Mouse (Mus musculus) right cerebral cortex, adult 2 months (tissue): Measurements from ENCODE around the gene Med12l.

ENCODE experiments used
- DNase-seq, 2 experiments: peaks; one replicate each; pipeline ENCODE4 v3.0.0; 2021 to 2022; ENCODE audit warnings: low spot score in 2 of 2

The Med12l gene

GRCm38 (mm10) chr3:59305518-59305917, 299.9 kb downstream of the Med12l start:
- DNase-seq = no peak

GRCm38 (mm10) chr3:59312610-59313009, 307.0 kb downstream of the Med12l start:
- DNase-seq = peak; percentile 54 to 56

DNA sequence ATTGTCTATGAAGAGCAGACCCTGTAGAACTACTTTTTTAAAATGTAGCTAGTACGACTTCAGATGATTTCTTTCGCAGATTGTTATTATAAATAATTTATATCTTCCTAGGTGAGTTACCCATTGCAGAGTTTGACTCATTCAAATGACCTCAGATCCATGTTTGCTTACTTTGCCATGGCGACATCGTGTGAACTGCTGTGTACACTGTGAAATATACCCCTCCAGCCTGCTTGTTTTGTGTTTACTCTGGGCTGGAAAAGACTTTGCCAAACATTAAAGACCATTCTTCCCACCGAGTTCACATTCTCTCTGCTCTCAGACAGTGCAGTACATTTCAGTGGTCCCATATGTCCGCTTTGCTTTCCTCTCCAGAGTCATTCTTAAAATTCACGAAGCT, 310.5 kb downstream of the Med12l start:
- no peak for DNase-seq

DNA sequence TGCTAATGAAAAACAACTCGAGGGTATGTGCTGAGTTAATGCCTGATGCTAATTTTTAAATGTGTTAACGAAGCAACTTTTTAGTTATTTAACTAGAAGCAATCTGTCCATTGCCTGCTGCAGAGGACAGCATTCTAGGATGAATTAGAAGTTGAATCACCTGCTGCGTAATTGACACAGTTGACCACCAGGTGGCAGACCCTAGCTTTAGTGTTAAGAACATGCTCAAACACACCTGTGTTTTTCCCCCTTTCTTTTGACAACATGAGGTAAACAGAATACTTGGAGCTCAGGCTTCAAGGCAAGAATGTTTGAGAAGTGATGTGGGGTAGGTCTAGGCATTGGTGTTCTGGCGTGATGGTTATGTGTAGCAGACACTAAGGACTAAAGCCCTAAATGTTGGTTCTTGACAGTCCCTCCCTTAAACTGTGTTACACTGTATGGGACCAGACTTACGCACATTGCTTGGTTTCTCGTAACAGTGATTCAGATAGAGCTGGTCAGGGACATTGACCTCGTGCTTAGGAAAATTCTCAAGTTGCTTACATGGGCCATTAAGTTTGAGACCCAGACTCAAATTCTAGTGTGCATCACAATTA, 315.8 kb downstream of the Med12l start:
- peak; percentile 72 to 82 for DNase-seq

DNA sequence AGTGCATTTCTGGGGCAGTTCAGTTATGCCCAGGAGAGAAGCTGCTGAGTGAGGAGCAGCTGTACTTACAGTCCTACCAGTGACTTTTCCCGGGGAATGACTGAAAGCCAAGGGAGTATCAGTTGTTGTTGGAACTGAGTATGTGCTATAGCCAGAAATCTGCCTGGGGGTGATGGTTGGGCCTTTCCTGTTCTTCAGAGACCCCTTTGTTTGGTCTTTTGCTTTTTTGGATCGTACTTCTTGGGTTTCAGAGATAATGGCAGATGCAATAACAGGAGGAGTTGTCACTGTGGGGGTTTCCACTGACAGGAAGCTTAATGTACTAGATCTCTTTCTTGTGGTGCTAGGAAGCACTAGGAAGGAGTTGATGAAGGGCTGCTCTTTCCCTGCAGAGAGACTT, 322.9 kb downstream of the Med12l start:
- no peak for DNase-seq

GRCm38 (mm10) chr3:59341647-59342427, 336.2 kb downstream of the Med12l start:
- no peak for DNase-seq

- no peak for DNase-seq
Observed at GRCm38 (mm10) chr3:59343026-59343425, 337.4 kb downstream of the Med12l start.

- DNase-seq = peak; percentile 17 to 26
Observed at GRCm38 (mm10) chr3:59344065-59344905, 338.7 kb downstream of the Med12l start, which contains the start of gene Igsf10. Igsf10 (minus strand) TSS chr3:59344394.

DNA sequence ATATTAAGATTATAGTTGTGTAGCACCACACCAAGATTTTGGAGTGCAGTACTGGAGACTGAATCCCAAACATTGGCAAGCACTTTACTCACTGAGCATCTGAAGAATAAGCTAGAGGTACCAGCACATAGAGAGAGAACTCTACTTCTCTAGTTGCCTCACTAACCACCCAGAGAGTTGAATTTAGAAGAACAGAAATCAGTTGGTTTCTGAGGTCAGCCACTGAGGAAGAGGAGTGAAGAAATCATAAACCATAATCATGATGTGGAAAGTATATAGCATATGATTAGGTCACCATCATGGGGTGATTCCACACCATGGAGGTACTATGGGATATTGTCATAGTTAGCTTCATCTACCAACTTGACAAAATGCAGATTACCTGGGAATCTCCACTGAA, 346.1 kb downstream of the Med12l start:
- DNase-seq = no peak

- no peak for DNase-seq
Observed at GRCm38 (mm10) chr3:59354156-59354555, 348.5 kb downstream of the Med12l start.

- DNase-seq = no peak
Observed at GRCm38 (mm10) chr3:59360102-59360501, 354.5 kb downstream of the Med12l start.

- no peak for DNase-seq
Observed at GRCm38 (mm10) chr3:59361895-59362294, 356.3 kb downstream of the Med12l start.
